9 mouse cellular contexts compared by ENCODE assay signal in genomic region chr17:14672402-14672801, GRCm38 (mm10). TPM values are rescaled to one million over a fixed set of nuclear protein-coding genes. Genes with fewer than 3 reads are reported as not detected.
A peak's percentile ranks its signal among the peaks of the same experiment; 100 is the strongest.
DNase-seq lines count a peak whose midpoint lies in the region; ATAC-seq and TF ChIP-seq lines count a peak whose summit lies in the region.
"Had no signal": no experiment of that assay in that cellular context is flagged by ENCODE, and none has a peak within 500 bp of the region (broad histone marks: within the 10 kb centered on the region; RNA-seq: fewer than 3 reads in every experiment).

No protein-coding gene starts in this region.

- TF ChIP-seq CTCF in C2C12 (IDR thresholded peaks at IDR 0.05; ENCODE audit: control insufficient read depth, insufficient read depth, insufficient read length) = no peak
- TF ChIP-seq CTCF in cerebellum, adult 2 months (IDR thresholded peaks at IDR 0.05; ENCODE audit: borderline replicate concordance, insufficient read depth, low read depth, low read length) = no peak

- H3K9ac ChIP-seq in heart, embryonic 12.5 days = no peak overlapping the region
- H3K9ac ChIP-seq in intestine, embryonic 15.5 days = no peak overlapping the region
- H3K9ac ChIP-seq in liver, embryonic 11.5 days (ENCODE audit: low read depth, low read length) = no peak overlapping the region
- H3K9ac ChIP-seq: limb, embryonic 12.5 days had no signal

- H3K36me3 ChIP-seq in heart, embryonic 12.5 days = peaks cover 3% of the 10 kb centered on the region; the same call in 1 of the 2 replicates
- peaks cover 58% of the 10 kb centered on the region for H3K36me3 ChIP-seq in C2C12 (ENCODE audit: control insufficient read depth, insufficient read depth)
- H3K36me3 ChIP-seq in intestine, embryonic 15.5 days = peaks cover 2% of the 10 kb centered on the region; the same call in 1 of the 2 replicates
- no peaks in the 10 kb centered on the region for H3K36me3 ChIP-seq in liver, embryonic 11.5 days (ENCODE audit: control insufficient read depth, insufficient read depth, low read length)
- H3K36me3 ChIP-seq: limb, embryonic 12.5 days had no signal

- peaks cover 13% of the 10 kb centered on the region for H3K27me3 ChIP-seq in heart, embryonic 12.5 days (replicated peaks)
- H3K27me3 ChIP-seq in C2C12 (ENCODE audit: control insufficient read depth, insufficient read depth, insufficient read length) = no peaks in the 10 kb centered on the region
- H3K27me3 ChIP-seq in cerebellum, adult 2 months (ENCODE audit: control insufficient read depth, insufficient read depth, low read length) = no peaks in the 10 kb centered on the region
- no peaks in the 10 kb centered on the region for H3K27me3 ChIP-seq in intestine, embryonic 15.5 days (replicated peaks)
- H3K27me3 ChIP-seq in liver, embryonic 11.5 days (replicated peaks; ENCODE audit: control insufficient read depth, insufficient read depth, low read length) = no peaks in the 10 kb centered on the region; the same call in 1 of the 2 replicates

- H3K4me1 ChIP-seq in heart, embryonic 12.5 days (replicated peaks) = no peaks in the 10 kb centered on the region
- peaks cover 7% of the 10 kb centered on the region for H3K4me1 ChIP-seq in cerebellum, adult 2 months (ENCODE audit: control insufficient read depth, insufficient read depth, low read length)
- 0 out of 2 replicates have a peak, but pooled peaks cover 2% of the 10 kb centered on the region for H3K4me1 ChIP-seq in intestine, embryonic 15.5 days (replicated peaks)
- H3K4me1 ChIP-seq in liver, embryonic 11.5 days (replicated peaks; ENCODE audit: control insufficient read depth, insufficient read depth, low read length) = no peaks in the 10 kb centered on the region
- H3K4me1 ChIP-seq: limb, embryonic 12.5 days had no signal

- H3K79me3 ChIP-seq in C2C12 (ENCODE audit: low read depth) = no peaks in the 10 kb centered on the region

- no peaks in the 10 kb centered on the region for H3K9me3 ChIP-seq in heart, embryonic 12.5 days (replicated peaks)
- H3K9me3 ChIP-seq in intestine, embryonic 15.5 days = no peaks in the 10 kb centered on the region
- no peaks in the 10 kb centered on the region for H3K9me3 ChIP-seq in liver, embryonic 11.5 days (ENCODE audit: control insufficient read depth, low read length)
- H3K9me3 ChIP-seq: limb, embryonic 12.5 days had no signal

- no peak for ATAC-seq in heart, embryonic 12.5 days (ENCODE audit: insufficient number of reproducible peaks, low FRiP score)
- ATAC-seq in intestine, embryonic 15.5 days = no peak
- no peak for ATAC-seq in liver, embryonic 11.5 days (replicated peaks; ENCODE audit: low FRiP score)

- WGBS in heart, embryonic 12.5 days = 37% methylated on average over 5 of the region's 5 CpGs
- WGBS in cerebellum, adult 2 months = 18% methylated on average over 5 of the region's 5 CpGs
- WGBS in intestine, embryonic 15.5 days = 55% methylated on average over 5 of the region's 5 CpGs
- WGBS in liver, embryonic 11.5 days = 51% methylated on average over 5 of the region's 5 CpGs

- no peak overlapping the region for H3K4me2 ChIP-seq in heart, embryonic 12.5 days
- no peak overlapping the region for H3K4me2 ChIP-seq in intestine, embryonic 15.5 days (replicated peaks)
- H3K4me2 ChIP-seq in liver, embryonic 11.5 days = no peak overlapping the region
- H3K4me2 ChIP-seq: limb, embryonic 12.5 days had no signal

- H3K4me3 ChIP-seq in heart, embryonic 12.5 days = no peak overlapping the region
- H3K4me3 ChIP-seq in C2C12 (ENCODE audit: insufficient read depth, poor library complexity, severe bottlenecking) = no peak overlapping the region
- H3K4me3 ChIP-seq in cerebellum, adult 2 months (replicated peaks; ENCODE audit: insufficient read depth, low read depth, low read length) = no peak overlapping the region
- no peak overlapping the region for H3K4me3 ChIP-seq in intestine, embryonic 15.5 days (replicated peaks)
- H3K4me3 ChIP-seq in liver, embryonic 11.5 days (ENCODE audit: low read depth, low read length) = no peak overlapping the region
- H3K4me3 ChIP-seq: limb, embryonic 12.5 days had no signal

- intact Hi-C loops in heart, postnatal 14 days (cut with DNase I) = no loop called here

- TF ChIP-seq POLR2A in cerebellum, adult 2 months (IDR thresholded peaks at IDR 0.05; ENCODE audit: borderline replicate concordance, insufficient read depth, low read length) = no peak

- peak; percentile 99 for DNase-seq in heart, adult 11 months
- DNase-seq in cerebellum, adult 2 months = peak; percentile 63 to 82
- DNase-seq in heart, postnatal 14 days = peak; percentile 83 to 85
- DNase-seq in ovary, postnatal 36 days (ENCODE audit: low spot score) = peak; percentile 60
- DNase-seq in liver, embryonic 11.5 days (ENCODE audit: low spot score) = no peak

- no peak overlapping the region for H3ac ChIP-seq in C2C12 (ENCODE audit: control insufficient read depth, insufficient read length, low read depth)

- no peaks in the 10 kb centered on the region for H3K79me2 ChIP-seq in C2C12 (ENCODE audit: control insufficient read depth, insufficient read depth)

- no peak overlapping the region for H3K27ac ChIP-seq in heart, embryonic 12.5 days (ENCODE audit: poor library complexity, severe bottlenecking)
- H3K27ac ChIP-seq in cerebellum, adult 2 months (ENCODE audit: insufficient read depth, low read length) = no peak overlapping the region
- no peak overlapping the region for H3K27ac ChIP-seq in intestine, embryonic 15.5 days
- no peak overlapping the region for H3K27ac ChIP-seq in liver, embryonic 11.5 days (ENCODE audit: low read depth, low read length)
- H3K27ac ChIP-seq: limb, embryonic 12.5 days had no signal

TF ChIP-seq in C2C12, 6 proteins besides CTCF, POLR2A, EP300 and RAD21:
- TF ChIP-seq CEBPB (IDR thresholded peaks at IDR 0.05; ENCODE audit: low read depth) (no peak), FOSL1 (IDR thresholded peaks at IDR 0.05; ENCODE audit: insufficient read depth, low read length, poor library complexity, severe bottlenecking) (no peak), MAX (IDR thresholded peaks at IDR 0.05) (peak; percentile 57), MYOD1 (IDR thresholded peaks at IDR 0.05; ENCODE audit: control insufficient read depth, insufficient read length, low read depth) (peak; percentile 58), MYOG (IDR thresholded peaks at IDR 0.05; ENCODE audit: control insufficient read depth, extremely low read depth, insufficient read length) (no peak), USF1 (IDR thresholded peaks at IDR 0.05; ENCODE audit: low read depth) (peak; percentile 69)
TF ChIP-seq in C2C12: peak in this region for 3.

RNA-seq across cellular contexts. Expression of gene Thbs2, which starts 21.6 kb away (rescaled TPM):
- 11.6 and 12.3 TPM in 2 replicates for polyA plus RNA-seq in heart, embryonic 12.5 days (2016; fragmentation: Nextera tagmentation; extraction: Ambion mirVana)
- 11.5 TPM for polyA plus RNA-seq in C2C12 (2012; fragmentation: generic; extraction: Trizol)
- 4.4 and 4.6 TPM in 2 replicates for polyA plus RNA-seq in cerebellum, adult 2 months (2012; rRNA removed)
- total RNA-seq in heart, postnatal 14 days (2021) = 10 to 100 TPM; 27.5 to 31.9 TPM
- 49.5 and 54.1 TPM in 2 replicates for polyA plus RNA-seq in intestine, embryonic 15.5 days (2015; fragmentation: Nextera tagmentation; extraction: Ambion mirVana)
- 0.78 and 1.0 TPM in 2 replicates for polyA plus RNA-seq in liver, embryonic 11.5 days (2014; fragmentation: Nextera tagmentation; extraction: Ambion mirVana)
